ENCODE assay signal across 8 mouse cellular contexts in genomic region chr2:31151892-31152812, GRCm38 (mm10). TPM values are rescaled to one million over a fixed set of nuclear protein-coding genes. Genes with fewer than 3 reads are reported as not detected.
DNase-seq lines count a peak whose midpoint lies in the region; ATAC-seq and TF ChIP-seq lines count a peak whose summit lies in the region.

Gene Gpr107, plus strand, starts transcription at chr2:31152316.

- TF ChIP-seq CTCF in heart, adult 2 months (IDR thresholded peaks at IDR 0.05), result no peak

- peak within 1 kb of the TSS; percentile 99 for H3K4me3 ChIP-seq in embryonic facial prominence, embryonic 13.5 days
- H3K4me3 ChIP-seq in heart, adult 2 months, result peak within 1 kb of the TSS; percentile 65
- peak within 1 kb of the TSS; percentile 98 for H3K4me3 ChIP-seq in limb, embryonic 15.5 days

- TF ChIP-seq EP300 in heart, adult 2 months (IDR thresholded peaks at IDR 0.05; ENCODE audit: insufficient read depth, low read depth, low read length), result peak; percentile 70; the same call in 1 of the 2 replicates

- TF ChIP-seq POLR2A in heart, adult 2 months (IDR thresholded peaks at IDR 0.05; ENCODE audit: insufficient read depth, low read depth, low read length), result peak; percentile 86

- WGBS in embryonic facial prominence, embryonic 13.5 days, result under 1% methylated on average over 52 of the region's 53 CpGs
- under 1% methylated on average over 53 of the region's 53 CpGs for WGBS in heart, adult 2 months
- WGBS in limb, embryonic 15.5 days, result under 1% methylated on average over 53 of the region's 53 CpGs

- no peaks in the 10 kb centered on the region for H3K9me3 ChIP-seq in embryonic facial prominence, embryonic 13.5 days
- no peaks in the 10 kb centered on the region for H3K9me3 ChIP-seq in limb, embryonic 15.5 days

- DNase-seq in 3T3-L1 (ENCODE audit: low read depth, low spot score), result peak; percentile 89
- peak; percentile 91 to 93 for DNase-seq in adrenal gland, postnatal 36 days
- DNase-seq in heart, adult 2 months, result peak; percentile 88 to 90
- peak; percentile 83 to 84 for DNase-seq in kidney, adult 8-10 months
- peak; percentile 34 to 61 for DNase-seq in monocyte, adult 2 months (ENCODE audit: low read depth in 1 of 2, low spot score in 2 of 2)
- DNase-seq in spleen, postnatal 36 days (ENCODE audit: low spot score in 2 of 2), result peak; percentile 82 to 83

- H3K36me3 ChIP-seq in embryonic facial prominence, embryonic 13.5 days, result peaks cover 30% of the 10 kb centered on the region
- H3K36me3 ChIP-seq in heart, adult 2 months (ENCODE audit: control insufficient read depth, insufficient read depth, low read length), result peaks cover 5% of the 10 kb centered on the region; the same call in 1 of the 2 replicates
- peaks cover 21% of the 10 kb centered on the region for H3K36me3 ChIP-seq in limb, embryonic 15.5 days

- H3K9ac ChIP-seq in embryonic facial prominence, embryonic 13.5 days, result peak within 1 kb of the TSS; percentile 91
- peak within 1 kb of the TSS; percentile 84 for H3K9ac ChIP-seq in heart, adult 2 months (ENCODE audit: low read depth, low read length)
- H3K9ac ChIP-seq in limb, embryonic 15.5 days, result peak within 1 kb of the TSS; percentile 92

- H3K4me1 ChIP-seq in embryonic facial prominence, embryonic 13.5 days, result peaks cover 16% of the 10 kb centered on the region
- H3K4me1 ChIP-seq in heart, adult 2 months (ENCODE audit: control insufficient read depth, insufficient read depth, low read length), result no peaks in the 10 kb centered on the region; the same call in 1 of the 2 replicates
- peaks cover 16% of the 10 kb centered on the region for H3K4me1 ChIP-seq in limb, embryonic 15.5 days

- no peaks in the 10 kb centered on the region for H3K27me3 ChIP-seq in embryonic facial prominence, embryonic 13.5 days
- no peaks in the 10 kb centered on the region for H3K27me3 ChIP-seq in heart, adult 2 months (ENCODE audit: control insufficient read depth, insufficient read depth, low read length)
- H3K27me3 ChIP-seq in limb, embryonic 15.5 days, result no peaks in the 10 kb centered on the region

- H3K79me2 ChIP-seq in heart, adult 2 months (replicated peaks; ENCODE audit: control insufficient read depth, insufficient read depth, low read length), result peaks cover 3% of the 10 kb centered on the region

- peak within 1 kb of the TSS; percentile 74; the same call in 1 of the 2 replicates for H3K27ac ChIP-seq in embryonic facial prominence, embryonic 13.5 days
- H3K27ac ChIP-seq in heart, adult 2 months, result peak within 1 kb of the TSS; percentile 78
- H3K27ac ChIP-seq in limb, embryonic 15.5 days, result peak within 1 kb of the TSS; percentile 91

- 0 out of 2 replicates have a peak, but pooled peaks have one; percentile 59 for ATAC-seq in embryonic facial prominence, embryonic 13.5 days (ENCODE audit: insufficient number of reproducible peaks, insufficient read depth, low FRiP score, low TSS enrichment, low read depth)
- ATAC-seq in limb, embryonic 15.5 days (ENCODE audit: insufficient number of reproducible peaks, low FRiP score, low TSS enrichment, low read depth), result peak; percentile 89

- intact Hi-C loops in heart, adult 2 months (cut with DNase I), result no loop called here

- peak within 1 kb of the TSS; percentile 74 for H3K4me2 ChIP-seq in embryonic facial prominence, embryonic 13.5 days
- peak within 1 kb of the TSS; percentile 65 for H3K4me2 ChIP-seq in limb, embryonic 15.5 days

RNA-seq across cellular contexts. Expression of gene Gpr107, which starts in this region (rescaled TPM):
- total RNA-seq in adrenal gland, postnatal 36 days (2021), result 10 to 100 TPM; 58.5 to 63.4 TPM
- polyA plus RNA-seq in embryonic facial prominence, embryonic 13.5 days (2015; fragmentation: Nextera tagmentation; extraction: Ambion mirVana), result 39.8 and 42.8 TPM in 2 replicates
- total RNA-seq in heart, adult 2 months (2021), result 10 to 100 TPM; 29.0 to 30.9 TPM
- 16.0 and 32.3 TPM in 2 replicates for polyA plus RNA-seq in heart, adult 2 months (2012; rRNA removed)
- 41.9 and 42.3 TPM in 2 replicates for polyA plus RNA-seq in limb, embryonic 15.5 days (2015; fragmentation: Nextera tagmentation; extraction: Ambion mirVana)

Comparison
In these comparisons a context has a peak if more than half of its experiments do, and no peak if none do; other contexts are left out.
1. Peak in every context shown above with its lines: DNase-seq, ATAC-seq, H3K4me3 ChIP-seq and H3K27ac ChIP-seq.